Mouse (Mus musculus) activated CD4-positive, CD25-positive, alpha-beta regulatory T cell, adult 4 months (primary cell): ENCODE data around the gene Tm7sf3. TPM values are rescaled to one million over a fixed set of nuclear protein-coding genes. Genes with fewer than 3 reads are reported as not detected.
"Not testable (repeated sequence)": the region's sequence is repeated elsewhere in the genome, so short reads cannot be mapped to it uniquely, and the experiment has no call there.

Source experiments
- ATAC-seq: one replicate; pipeline ENCODE4 v1.8.0; 2017
- polyA plus RNA-seq, 2 experiments: library from polyadenylated mRNA; unstranded; fragments of 100-300 nt; shearing (Covaris generic); gene quantifications; one replicate each; pipeline ENCODE4 v1.2.1; 2017

Gene Tm7sf3
- polyA plus RNA-seq, 2 experiments from 2014 or later, result 2.5 to 4.7 TPM

GRCm38 (mm10) chr6:146612736-146613135 is 29.9 kb downstream of the Tm7sf3 start:
- no peak for ATAC-seq

GRCm38 (mm10) chr6:146611897-146612296 is 30.7 kb downstream of the Tm7sf3 start:
- no peak for ATAC-seq

- ATAC-seq, result no peak
Measured at GRCm38 (mm10) chr6:146611385-146611784, 31.2 kb downstream of the Tm7sf3 start.

GRCm38 (mm10) chr6:146603651-146604050 is 39.0 kb downstream of the Tm7sf3 start:
- no peak for ATAC-seq

DNA sequence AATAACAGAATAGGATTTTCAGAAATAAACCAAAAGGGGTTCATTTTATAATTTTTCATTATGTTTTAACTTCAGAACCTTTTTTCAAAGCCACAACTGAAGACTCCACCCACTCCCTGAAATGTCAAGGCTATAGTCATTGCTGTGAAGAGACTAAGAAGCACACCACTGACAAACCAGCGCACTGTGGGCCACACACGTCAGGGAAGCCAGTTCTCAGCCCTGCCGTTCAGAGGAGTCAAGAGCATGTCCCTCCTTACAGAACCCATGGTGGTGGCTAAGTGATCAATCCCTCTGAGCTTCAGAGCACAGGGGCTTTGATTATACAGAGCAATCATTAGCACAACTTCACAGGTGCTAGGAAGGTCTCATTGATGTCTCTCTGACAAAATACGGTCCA is 40.0 kb downstream of the Tm7sf3 start:
- no peak for ATAC-seq

DNA sequence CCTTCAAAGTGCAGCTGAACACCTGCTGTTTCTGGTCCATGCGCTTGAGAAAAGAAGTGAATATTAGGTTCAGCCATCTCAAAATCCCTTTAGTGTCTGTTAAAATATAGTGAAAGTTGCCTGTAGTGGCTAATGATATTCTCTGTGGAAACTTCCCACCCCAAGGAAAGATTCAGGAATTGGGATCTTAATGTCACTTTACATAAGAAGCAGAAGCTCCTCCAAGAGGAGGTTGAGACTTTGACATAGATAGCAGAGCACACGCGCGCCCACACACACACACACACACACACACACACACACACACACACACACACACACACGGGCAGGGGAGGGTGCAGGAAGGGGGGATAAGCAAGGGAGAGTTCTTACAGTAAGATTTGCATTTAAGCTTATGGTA is 57.5 kb downstream of the Tm7sf3 start:
- no peak for ATAC-seq

DNA sequence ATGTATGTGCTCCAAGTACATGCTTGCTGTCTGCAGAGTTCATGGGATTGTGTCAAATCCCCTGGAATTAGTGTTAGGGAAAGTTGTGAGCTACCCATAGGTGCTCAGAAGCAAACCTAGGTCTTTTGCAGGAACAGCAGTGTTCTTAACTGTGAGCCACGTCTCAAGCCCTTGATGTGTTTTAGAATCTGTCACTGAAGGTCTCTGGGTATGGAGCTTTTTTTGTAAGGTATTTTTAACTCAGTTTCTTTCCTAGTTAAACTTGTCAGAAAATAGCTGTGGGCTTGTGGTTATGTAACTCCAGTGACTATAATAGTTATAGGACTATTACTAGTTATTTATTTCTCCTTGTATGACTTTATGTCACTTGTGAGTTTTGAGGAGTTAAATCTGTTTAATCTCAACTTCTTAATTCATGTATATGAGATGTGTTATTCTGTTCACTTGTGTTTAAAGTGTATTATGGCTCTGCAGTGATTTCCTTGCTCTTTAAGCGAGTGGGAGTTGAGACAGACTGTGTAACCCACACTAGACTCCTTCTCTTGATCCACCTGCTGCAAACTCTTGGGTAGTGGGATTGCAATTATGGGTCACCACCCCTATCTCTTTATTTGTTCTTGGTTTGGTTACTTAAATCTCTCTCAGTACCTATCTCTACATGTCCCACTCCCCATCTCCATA is 59.1 kb downstream of the Tm7sf3 start:
- no peak for ATAC-seq

DNA sequence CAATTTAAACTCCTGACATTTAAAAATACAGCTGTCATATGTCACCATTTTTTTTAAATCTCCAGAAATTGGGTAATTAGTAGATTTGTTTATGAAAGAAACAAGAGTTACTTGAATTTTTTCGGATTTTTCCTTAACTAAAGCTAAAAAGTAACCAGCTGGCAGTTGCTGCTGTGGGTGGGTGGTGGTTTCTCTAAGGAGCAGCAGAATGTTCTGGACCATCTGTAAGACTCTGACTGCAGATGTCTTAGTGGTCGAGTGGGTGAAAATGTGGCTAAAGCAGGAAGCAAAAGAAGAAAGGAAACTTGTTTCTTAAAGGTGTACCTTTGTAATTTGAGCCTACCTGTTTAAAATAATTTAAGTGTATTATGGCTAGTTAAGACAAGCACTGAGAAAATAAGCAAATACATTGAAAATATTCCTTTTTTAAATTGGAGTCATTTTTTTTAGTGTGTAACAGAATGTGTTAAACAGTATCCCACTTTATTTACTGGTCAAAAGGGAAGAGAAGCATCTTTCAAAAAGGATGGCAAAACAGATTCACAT is 62.2 kb downstream of the Tm7sf3 start:
- ATAC-seq, result no peak

GRCm38 (mm10) chr6:146578586-146578985 is 64.0 kb downstream of the Tm7sf3 start:
- ATAC-seq, result peak; percentile 7

- ATAC-seq, result peak; percentile 33
Measured at GRCm38 (mm10) chr6:146578111-146578531, 64.5 kb downstream of the Tm7sf3 start.

DNA sequence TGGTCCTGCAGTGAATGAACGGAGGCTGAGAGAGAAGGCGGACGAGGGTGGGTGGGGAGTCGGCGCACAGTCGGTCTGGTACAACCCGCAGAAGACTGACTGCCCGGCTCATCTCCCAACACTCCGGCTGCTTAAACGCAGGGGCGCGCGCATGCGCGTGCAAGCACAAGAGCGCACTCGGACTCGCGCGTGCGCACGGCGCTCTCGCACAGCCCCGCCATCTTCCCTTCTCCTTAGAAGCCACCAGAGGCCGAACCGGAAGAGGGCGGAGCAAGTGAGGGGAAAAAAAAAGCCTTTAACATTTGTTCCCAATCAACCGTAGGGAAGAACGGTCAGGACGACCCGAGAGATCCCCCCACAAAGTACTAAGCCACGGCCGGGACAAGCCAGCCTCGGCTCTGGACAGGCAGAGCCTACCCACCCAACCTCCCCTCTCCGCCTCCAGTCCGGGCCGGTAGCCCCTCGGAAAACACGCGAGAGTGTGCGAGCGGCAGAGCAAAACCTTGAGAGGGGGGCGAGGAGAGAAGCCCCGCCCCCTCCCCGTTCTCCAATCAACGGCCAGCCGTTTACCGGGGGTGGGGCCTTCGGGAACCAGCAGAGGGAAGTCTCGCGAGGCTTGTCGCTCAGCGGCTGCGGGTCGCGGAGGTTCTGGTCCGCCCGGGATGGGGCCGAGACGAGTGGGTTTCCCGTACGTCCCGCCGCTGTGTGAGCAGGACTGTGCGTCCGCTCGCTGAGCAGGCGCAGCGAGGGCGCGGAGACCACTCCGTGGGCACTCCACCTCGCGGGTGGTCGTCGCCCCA is 65.1 kb downstream of the Tm7sf3 start, which contains the start of gene Ints13:
Gene Ints13 (minus strand): TSS at position 526 of the 800 bp plus-strand sequence.
- ATAC-seq, result peak; percentile 79

GRCm38 (mm10) chr6:146576903-146577302 is 65.7 kb downstream of the Tm7sf3 start, which contains the start of gene Fgfr1op2:
Fgfr1op2 (plus strand) TSS chr6:146577203.
- ATAC-seq, result peak; percentile 24

- ATAC-seq, result no peak
Measured at GRCm38 (mm10) chr6:146572073-146572472, 70.6 kb downstream of the Tm7sf3 start.

DNA sequence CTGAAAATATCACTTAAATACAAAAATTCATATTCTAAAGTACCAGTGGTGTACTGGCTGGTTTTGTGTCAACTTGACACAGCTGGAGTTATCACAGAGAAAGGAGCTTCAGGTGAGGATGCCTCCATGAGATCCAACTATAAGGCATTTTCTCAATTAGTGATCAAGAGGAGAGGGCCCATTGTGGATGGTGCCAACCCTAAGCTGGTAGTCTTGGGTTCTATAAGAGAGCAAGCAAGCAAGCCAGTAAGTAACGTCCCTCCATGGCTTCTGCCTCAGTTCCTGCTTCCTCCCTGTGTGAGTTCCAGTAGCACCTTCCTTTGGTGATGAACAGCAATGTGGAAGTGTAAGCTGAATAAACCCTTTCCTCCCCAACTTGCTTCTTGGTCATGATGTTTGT is 80.2 kb downstream of the Tm7sf3 start:
- ATAC-seq, result not testable (repeated sequence)

Other genes starting within 250 kb of the Tm7sf3 start
- gene Itpr2, start 140.6 kb downstream of the Tm7sf3 start, polyA plus RNA-seq, result 10 to 100 TPM; 69.2 to 77.7 TPM
- 100 to 1,000 TPM in 1 of 2 experiments, 10 to 100 TPM in 1; 94.8 to 109 TPM for gene Fgfr1op2, start 65.6 kb downstream of the Tm7sf3 start, polyA plus RNA-seq
- gene Ints13, start 65.0 kb downstream of the Tm7sf3 start, polyA plus RNA-seq, result 10 to 100 TPM; 63.2 to 79.5 TPM
- 10 to 100 TPM; 66.6 to 70.2 TPM for gene Med21, start 277 bp downstream of the Tm7sf3 start, polyA plus RNA-seq
- 10 to 100 TPM; 17.6 to 23.5 TPM for gene Stk38l, start 82.2 kb upstream of the Tm7sf3 start, polyA plus RNA-seq
- 10 to 100 TPM; 10.0 to 20.1 TPM for gene Arntl2, start 153.2 kb upstream of the Tm7sf3 start, polyA plus RNA-seq
- gene Smco2, start 207.3 kb upstream of the Tm7sf3 start, polyA plus RNA-seq, result not detected
- 1 to 10 TPM; 5.2 to 7.8 TPM for gene Ppfibp1, start 245.7 kb upstream of the Tm7sf3 start, polyA plus RNA-seq